Mouse (Mus musculus) brain, embryonic 14.5 days (tissue): ENCODE results near the gene Trappc5. TPM values are rescaled to one million over a fixed set of nuclear protein-coding genes. Genes with fewer than 3 reads are reported as not detected.

ENCODE experiments used
- DNase-seq: peaks from one replicate; pipeline ENCODE4 v3.0.0-alpha.2; 2011; ENCODE audit warnings: low read depth
- CTCF ChIP-seq: fragments of 200-500 bp; IDR thresholded peaks from 2 replicates; pipeline ENCODE4 v1.5.1; 2012; ENCODE audit warnings: inconsistent platforms, mild to moderate bottlenecking, moderate library complexity, borderline replicate concordance; ENCODE audit not compliant: insufficient read depth, insufficient read length; ENCODE audit errors: extremely low read depth
- POLR2A ChIP-seq: fragments of 200-500 bp; IDR thresholded peaks from 2 replicates; pipeline ENCODE4 v1.6.1; 2012; ENCODE audit warnings: mild to moderate bottlenecking, inconsistent platforms, borderline replicate concordance; ENCODE audit not compliant: poor library complexity, insufficient read depth, insufficient read length, severe bottlenecking; ENCODE audit errors: extremely low read depth
- polyA plus RNA-seq: library from polyadenylated mRNA; depleted of rRNA; stranded (reverse); fragments of >200 nt; gene quantifications from 2 replicates; pipeline ENCODE4 v1.2.3, GENCODE M21; 2012; rRNA removed

Trappc5 gene
- polyA plus RNA-seq, 1 experiment: 57.5 TPM

DNA sequence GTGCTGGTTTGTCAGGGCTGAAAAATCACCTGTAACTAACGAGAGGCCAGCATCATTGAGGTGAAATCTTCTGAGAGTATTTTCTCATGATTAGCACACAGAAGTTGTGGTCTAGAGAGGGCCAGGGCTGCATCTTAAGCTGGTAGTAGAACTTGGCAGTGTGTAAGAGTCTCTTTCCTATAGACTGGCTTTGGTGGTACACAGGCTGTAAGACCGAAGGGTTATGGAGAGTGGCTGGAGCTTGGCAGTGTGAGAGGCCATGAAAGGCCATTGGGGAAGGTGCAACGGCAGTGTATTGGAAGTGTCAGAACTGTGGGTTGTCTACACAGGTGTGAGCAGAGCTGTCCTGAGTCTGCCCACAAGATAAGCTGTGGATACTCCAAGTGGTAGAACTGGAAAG lies 34.2 kb downstream of the Trappc5 start:
- TF ChIP-seq POLR2A (no peak), CTCF (no peak)
- no peak for DNase-seq

DNA sequence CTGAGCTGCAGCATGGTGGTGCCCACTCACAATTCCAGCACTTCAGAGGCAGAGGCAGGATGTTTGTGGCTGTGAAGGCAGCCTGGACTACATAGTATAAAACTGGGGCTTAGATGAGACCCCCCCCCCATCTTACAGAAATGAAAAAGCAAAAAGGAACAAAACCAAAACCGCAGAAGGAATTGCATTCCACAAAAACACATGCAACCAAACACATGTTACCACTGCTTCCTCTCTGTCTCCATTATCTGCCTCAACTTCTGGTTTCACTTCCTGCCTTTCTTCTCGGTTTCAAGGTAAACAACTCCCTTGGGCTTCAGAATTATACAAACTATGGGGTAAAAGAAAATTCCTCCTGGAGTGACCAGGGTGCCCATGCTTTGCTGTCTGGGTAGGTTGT lies 35.5 kb downstream of the Trappc5 start:
- DNase-seq: no peak
- TF ChIP-seq POLR2A (no peak), CTCF (no peak)

DNA sequence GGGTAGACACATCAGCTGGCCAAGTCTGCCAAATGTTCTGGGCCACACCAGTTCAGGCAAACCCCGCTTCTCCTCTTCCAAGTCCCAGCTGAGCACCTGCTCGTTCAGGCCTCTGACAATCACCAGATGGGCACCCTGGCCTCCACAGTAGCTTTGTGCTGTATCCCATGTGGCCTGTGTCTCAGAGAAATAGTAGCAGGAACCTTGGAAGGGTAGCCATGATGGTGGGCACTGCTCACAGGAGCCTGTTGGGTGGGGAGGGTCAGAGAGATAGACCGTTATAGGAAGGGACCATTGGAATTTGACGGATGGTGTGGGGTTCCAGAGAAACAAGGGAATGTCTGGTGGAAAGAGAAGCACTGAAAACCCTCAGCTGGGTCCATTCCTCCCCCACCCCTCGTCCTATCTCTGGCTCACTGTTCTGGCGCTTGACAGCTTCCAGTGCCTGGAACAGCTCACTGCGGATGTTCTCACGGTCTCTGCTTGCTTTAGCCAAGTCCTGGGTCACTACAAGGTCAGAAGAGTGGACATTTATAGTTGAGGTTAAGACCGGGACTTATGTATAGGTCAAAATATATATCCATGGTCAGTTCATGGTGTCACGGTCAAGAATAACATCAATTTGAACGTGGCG lies 41.3 kb downstream of the Trappc5 start:
- no peak for DNase-seq
- TF ChIP-seq POLR2A: no peak
- no peak for TF ChIP-seq CTCF

DNA sequence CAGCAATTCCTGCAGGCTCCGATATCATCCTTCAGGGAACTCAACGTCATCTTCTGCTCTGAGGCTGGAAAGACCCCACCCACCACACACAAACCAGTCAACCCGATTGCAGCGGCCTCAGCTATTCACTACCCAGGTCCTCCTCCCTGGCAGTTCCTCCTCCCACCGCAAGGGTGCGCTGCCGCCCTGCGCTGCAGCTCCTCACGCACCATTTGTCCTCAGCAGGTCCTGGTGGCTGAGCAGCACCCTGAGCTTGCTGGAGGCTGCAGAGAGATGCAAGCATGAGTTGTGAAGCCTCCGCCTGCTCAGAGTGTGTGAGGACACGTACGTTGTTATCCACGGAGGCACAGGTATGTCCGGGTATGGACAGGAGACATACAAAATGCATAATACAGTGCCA lies 42.5 kb downstream of the Trappc5 start:
- peak; percentile 54 for DNase-seq
- TF ChIP-seq POLR2A (no peak), CTCF (peak; percentile 84)

DNA sequence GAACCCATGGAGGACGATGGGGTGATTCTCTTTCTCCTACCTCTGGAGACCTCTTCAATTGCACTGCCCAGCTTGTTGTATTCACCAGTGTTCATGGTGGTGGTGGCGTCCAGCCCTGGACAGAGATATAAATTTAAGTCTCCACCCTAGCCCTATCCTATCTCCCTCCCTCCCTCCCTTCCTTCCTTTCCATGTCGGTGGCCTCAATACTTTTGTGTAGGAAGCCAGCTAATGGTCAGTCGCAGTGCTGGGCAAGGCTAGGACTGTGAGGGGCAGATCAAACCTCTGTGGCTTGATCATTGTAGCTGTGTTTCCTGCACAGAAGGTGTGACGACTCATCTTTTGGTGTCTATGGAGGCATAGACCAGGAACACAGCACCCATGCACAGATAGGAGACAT lies 44.5 kb downstream of the Trappc5 start, which contains the start of gene Clec4g:
Gene Clec4g, minus strand, starts transcription at position 101 of the 400 bp plus-strand sequence.
- TF ChIP-seq CTCF: no peak
- TF ChIP-seq POLR2A: no peak
- DNase-seq: no peak

DNA sequence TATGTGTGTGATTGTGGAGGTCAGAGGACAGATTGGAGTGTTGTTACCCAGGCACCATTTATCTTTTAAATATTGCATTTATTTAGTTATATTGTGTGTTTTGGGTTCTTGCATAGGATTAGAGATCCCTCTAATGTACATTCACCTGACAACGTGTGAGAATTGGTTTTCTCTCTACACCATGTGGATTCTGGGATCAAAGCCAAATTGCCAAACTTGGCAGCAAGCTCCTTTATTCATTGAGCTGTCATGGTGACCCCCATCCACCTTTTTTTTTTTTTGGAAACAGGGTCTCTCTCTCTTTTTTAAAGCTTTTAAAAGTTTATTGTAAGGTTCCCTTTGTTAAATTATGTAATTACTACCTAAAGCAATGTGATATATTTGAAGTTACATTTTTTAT lies 44.9 kb downstream of the Trappc5 start:
- no peak for TF ChIP-seq CTCF
- TF ChIP-seq POLR2A: no peak
- DNase-seq: peak; percentile 64

Other genes starting within 250 kb of the Trappc5 start
- 4.3 and 4.9 TPM in 2 replicates for gene Pex11g, start 208.6 kb upstream of the Trappc5 start, polyA plus RNA-seq
- gene Tex45, start 205.4 kb upstream of the Trappc5 start, polyA plus RNA-seq: 0.37 and 0.49 TPM in 2 replicates
- 154 and 176 TPM in 2 replicates for gene Zfp358, start 183.2 kb upstream of the Trappc5 start, polyA plus RNA-seq
- gene Mcoln1, start 175.8 kb upstream of the Trappc5 start, polyA plus RNA-seq: 230 and 313 TPM in 2 replicates
- gene Pnpla6, start 160.9 kb upstream of the Trappc5 start, polyA plus RNA-seq: 46.2 and 54.9 TPM in 2 replicates
- gene C330021F23Rik, start 108.3 kb upstream of the Trappc5 start, polyA plus RNA-seq: 0.72 and 1.1 TPM in 2 replicates
- 58.4 and 86.3 TPM in 2 replicates for gene Camsap3, start 89.0 kb upstream of the Trappc5 start, polyA plus RNA-seq
- 69.0 and 93.1 TPM in 2 replicates for gene Xab2, start 55.0 kb upstream of the Trappc5 start, polyA plus RNA-seq
- gene Pet100, start 54.8 kb upstream of the Trappc5 start, polyA plus RNA-seq: 36.1 and 41.5 TPM in 2 replicates
- 1.0 and 2.5 TPM in 2 replicates for gene Pcp2, start 50.8 kb upstream of the Trappc5 start, polyA plus RNA-seq
- gene Stxbp2, start 45.3 kb upstream of the Trappc5 start, polyA plus RNA-seq: 117 and 254 TPM in 2 replicates
- gene Retn, start 20.5 kb upstream of the Trappc5 start, polyA plus RNA-seq: 0.34 and 0.52 TPM in 2 replicates
- 0.11 and 0.29 TPM in 2 replicates for gene Mcemp1, start 10.5 kb upstream of the Trappc5 start, polyA plus RNA-seq
- 6.8 and 11.7 TPM in 2 replicates for gene Fcor, start 3.9 kb upstream of the Trappc5 start, polyA plus RNA-seq
- gene Fcer2a, start 17.9 kb downstream of the Trappc5 start, polyA plus RNA-seq: not detected in 2 replicates
- gene Clec4g, start 44.4 kb downstream of the Trappc5 start, polyA plus RNA-seq: not detected in 2 replicates
- gene Cd209a, start 72.7 kb downstream of the Trappc5 start, polyA plus RNA-seq: 0.12 TPM in 1 of 2 replicates, not detected in the other
- not detected in 2 replicates for gene Cd209e, start 178.0 kb downstream of the Trappc5 start, polyA plus RNA-seq
- not detected in 2 replicates for gene Cd209d, start 202.3 kb downstream of the Trappc5 start, polyA plus RNA-seq